Mouse (Mus musculus) G1E (cell line): ENCODE measurements around the gene Gm17606. TPM values are rescaled to one million over a fixed set of nuclear protein-coding genes. Genes with fewer than 3 reads are reported as not detected.

ENCODE experiments used
- ATAC-seq: 2 replicates; pipeline ENCODE4 v1.8.0; 2016; ENCODE audit warnings: mild to moderate bottlenecking; ENCODE audit not compliant: insufficient number of reproducible peaks, poor library complexity, low FRiP score, severe bottlenecking; ENCODE audit errors: extremely low read depth
- DNase-seq: peaks from one replicate; pipeline ENCODE4 v3.0.0; 2012; ENCODE audit warnings: low spot score
- H3K27me3 ChIP-seq: 2 replicates; pipeline ENCODE4 v1.6.1; 2012; ENCODE audit warnings: mild to moderate bottlenecking, low read length, inconsistent platforms; ENCODE audit not compliant: insufficient read depth
- H3K36me3 ChIP-seq: replicated peaks from 2 replicates; pipeline ENCODE3; 2012; ENCODE audit warnings: mild to moderate bottlenecking, inconsistent platforms
- H3K4me1 ChIP-seq: 2 replicates; pipeline ENCODE4 v1.6.1; 2012; ENCODE audit warnings: low read depth, low read length, inconsistent platforms, mixed read lengths; ENCODE audit not compliant: insufficient read depth
- H3K4me3 ChIP-seq: 2 replicates; pipeline ENCODE4 v1.5.1; 2012; ENCODE audit warnings: low read depth, mild to moderate bottlenecking, inconsistent platforms, low read length, moderate library complexity, mixed read lengths
- H3K9me3 ChIP-seq: replicated peaks from 2 replicates; pipeline ENCODE4 v1.6.1; 2012; ENCODE audit warnings: inconsistent platforms
- CTCF ChIP-seq: IDR thresholded peaks from 2 replicates; pipeline ENCODE4 v1.5.1; 2012; ENCODE audit warnings: low read depth, low read length, inconsistent platforms, mixed read lengths
- GATA1 ChIP-seq: IDR thresholded peaks from 2 replicates; pipeline ENCODE4 v1.6.1; 2012; ENCODE audit warnings: borderline replicate concordance, low read length, inconsistent platforms, mixed read lengths
- GATA2 ChIP-seq: IDR thresholded peaks from 2 replicates; pipeline ENCODE4 v1.6.1; 2012; ENCODE audit warnings: low read depth, low read length, inconsistent platforms, borderline replicate concordance
- POLR2AphosphoS5 ChIP-seq: IDR thresholded peaks from 2 replicates; pipeline ENCODE4 v1.6.1; 2012; ENCODE audit warnings: low read depth, low read length, inconsistent platforms; ENCODE audit not compliant: insufficient replicate concordance
- TAL1 ChIP-seq: conservative IDR thresholded peaks from 2 replicates; pipeline ENCODE4 v1.6.1; 2012; ENCODE audit warnings: low read depth, low read length, inconsistent platforms, mixed read lengths
- polyA plus RNA-seq: library from polyadenylated mRNA; stranded (reverse); fragments of >175 nt; gene quantifications from 2 replicates; pipeline ENCODE4 v1.2.3, GENCODE M21; 2012
- total RNA-seq, 2 experiments: library from RNA; stranded (forward) in 1 of 2; stranded (reverse) in 1 of 2; fragments of 200-1000 nt in 1 of 2; fragments of >200 nt in 1 of 2; fragmentation: Nextera tagmentation in 1 of 2; gene quantifications; 2 replicates each; pipeline ENCODE4 v1.2.3; 2014 to 2017

The Gm17606 gene
- total and polyA plus RNA-seq, 3 experiments = not detected

DNA sequence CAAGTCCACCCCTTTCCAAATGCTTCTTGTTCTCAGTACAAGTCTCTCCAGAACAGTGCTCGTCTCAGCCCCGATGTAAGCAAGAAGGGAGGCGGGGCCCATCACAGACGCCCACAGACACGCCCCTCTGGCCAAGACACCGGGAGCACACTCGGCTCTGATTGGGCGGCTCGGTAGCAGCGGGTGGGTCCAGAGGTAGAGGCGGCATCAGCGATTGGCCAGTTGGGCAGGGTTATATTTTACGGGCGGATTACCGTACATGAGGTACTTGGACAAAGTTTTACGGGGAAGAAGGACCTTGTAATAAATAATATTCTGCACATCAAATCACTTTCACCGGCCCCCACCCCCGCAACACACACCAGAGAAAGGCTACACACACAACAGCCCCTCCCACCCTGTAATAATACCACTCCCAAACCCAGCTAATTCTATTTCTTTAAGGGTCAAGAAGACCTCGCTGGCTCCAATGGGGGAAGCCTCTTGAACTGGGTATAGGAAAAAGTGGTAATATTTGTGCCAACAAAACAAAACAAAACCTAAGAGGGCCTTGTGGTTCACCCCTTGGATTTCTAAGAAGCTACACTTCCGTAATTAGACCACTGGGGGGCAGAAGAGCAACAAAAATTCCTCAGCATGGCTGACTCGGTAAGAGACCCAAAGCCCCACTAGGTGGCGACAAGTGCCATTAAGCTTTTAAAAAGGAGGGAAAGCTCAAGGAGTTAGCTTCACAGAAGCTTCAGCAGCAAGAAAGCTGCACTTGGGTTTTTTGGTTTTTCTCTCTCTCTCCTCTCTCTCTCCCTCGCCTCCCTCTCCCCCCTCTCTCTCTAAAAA, 10.1 kb downstream of the Gm17606 start:
- Histone ChIP-seq H3K4me3 (no peak overlapping the region), H3K9me3 (no peaks in the 10 kb centered on the region), H3K36me3 (peaks cover 86% of the 10 kb centered on the region), H3K4me1 (peaks cover 74% of the 10 kb centered on the region), H3K27me3 (no peaks in the 10 kb centered on the region; the same call in 1 of the 2 replicates)
- ATAC-seq (no peak), DNase-seq (peak; percentile 52)
- no peak for TF ChIP-seq POLR2AphosphoS5
- no peak for TF ChIP-seq GATA1
- no peak for TF ChIP-seq GATA2
- no peak for TF ChIP-seq TAL1
- TF ChIP-seq CTCF = peak; percentile 73

DNA sequence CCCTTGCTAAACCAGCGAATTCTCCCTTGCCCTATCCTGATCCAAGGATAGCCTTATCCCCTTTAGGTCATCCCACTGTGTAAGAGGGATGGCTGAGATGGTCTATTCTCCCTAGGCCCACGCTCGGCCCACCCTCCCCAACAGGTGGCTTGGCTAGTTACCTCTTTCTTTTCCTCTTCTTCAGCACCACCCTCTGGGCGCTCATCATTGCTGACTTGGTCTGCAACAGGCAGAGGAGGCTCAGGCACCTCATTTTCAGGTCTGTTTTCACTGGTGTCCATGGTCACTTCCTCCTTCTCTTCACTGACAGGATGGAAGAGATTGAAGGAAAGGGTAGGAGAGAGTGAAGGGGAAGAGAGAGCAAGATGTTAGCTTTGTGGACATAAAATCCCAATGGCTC, 10.8 kb downstream of the Gm17606 start:
- peaks cover 86% of the 10 kb centered on the region for H3K36me3 ChIP-seq

DNA sequence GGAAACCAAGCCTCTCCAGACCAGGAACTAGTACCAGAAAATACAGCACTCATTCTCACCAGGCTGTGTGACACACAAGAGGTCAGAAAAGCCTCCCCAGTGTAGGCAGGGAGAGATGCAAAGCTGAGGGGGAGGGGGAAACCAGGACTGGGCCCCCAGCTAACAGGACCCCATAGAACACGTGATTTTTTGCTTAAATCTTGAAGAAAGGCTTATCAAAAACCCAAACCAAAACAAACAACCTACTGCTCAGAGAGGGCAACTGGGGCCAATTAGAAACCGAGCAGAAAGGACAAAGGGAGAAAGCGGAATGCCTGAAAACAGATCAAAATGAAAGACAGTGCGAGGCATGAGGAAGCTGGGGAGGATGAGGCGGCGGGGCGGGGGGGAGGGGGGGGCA, 12.0 kb downstream of the Gm17606 start:
- H3K36me3 ChIP-seq = peaks cover 86% of the 10 kb centered on the region
- H3K4me1 ChIP-seq = peaks cover 59% of the 10 kb centered on the region
- peak overlapping the region; percentile 74 for H3K4me3 ChIP-seq
- H3K27me3 ChIP-seq = no peaks in the 10 kb centered on the region
- TF ChIP-seq POLR2AphosphoS5 (no peak), CTCF (no peak)
- H3K9me3 ChIP-seq = no peaks in the 10 kb centered on the region
- DNase-seq = no peak
- no peak for ATAC-seq

More for the DNA sequence above, 10.8 kb downstream of the Gm17606 start:
- ATAC-seq (no peak), DNase-seq (no peak)
- TF ChIP-seq POLR2AphosphoS5 = no peak
- no peak for TF ChIP-seq GATA2
- TF ChIP-seq TAL1 = no peak
- no peak for TF ChIP-seq GATA1
- no peak for TF ChIP-seq CTCF
- H3K4me1 ChIP-seq = peaks cover 68% of the 10 kb centered on the region
- H3K4me3 ChIP-seq = no peak overlapping the region; the same call in 1 of the 2 replicates
- H3K27me3 ChIP-seq = no peaks in the 10 kb centered on the region; the same call in 1 of the 2 replicates
- H3K9me3 ChIP-seq = no peaks in the 10 kb centered on the region

DNA sequence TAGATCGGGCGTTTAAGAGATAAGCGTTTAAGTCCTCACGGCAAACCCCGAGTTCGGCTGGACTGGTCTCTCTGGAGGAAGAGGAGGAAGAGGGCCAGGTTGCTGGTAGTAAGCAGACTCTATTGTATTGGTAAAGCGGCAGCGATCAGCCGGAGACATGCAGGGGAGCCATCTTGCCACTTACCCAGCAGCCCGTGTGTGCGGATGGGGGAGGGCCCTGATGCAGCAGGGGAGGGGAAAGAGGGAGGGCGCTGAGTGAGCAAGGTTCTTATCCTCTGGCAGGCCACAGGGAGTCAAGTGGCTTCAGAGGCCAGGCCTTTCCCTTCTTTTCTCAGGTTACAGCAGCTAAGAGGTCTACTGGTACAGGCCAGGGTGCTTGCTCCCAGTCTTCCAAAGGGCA, 12.7 kb downstream of the Gm17606 start:
- DNase-seq (peak; percentile 83), ATAC-seq (peak; percentile 95)
- Histone ChIP-seq H3K4me1 (peaks cover 52% of the 10 kb centered on the region), H3K27me3 (no peaks in the 10 kb centered on the region), H3K36me3 (peaks cover 86% of the 10 kb centered on the region), H3K9me3 (no peaks in the 10 kb centered on the region), H3K4me3 (peak overlapping the region; percentile 74)
- TF ChIP-seq POLR2AphosphoS5 = no peak
- TF ChIP-seq GATA1 = no peak
- no peak for TF ChIP-seq CTCF
- no peak for TF ChIP-seq GATA2
- no peak for TF ChIP-seq TAL1

GRCm38 (mm10) chr14:54660009-54660408, 19.3 kb downstream of the Gm17606 start:
- DNase-seq (no peak), ATAC-seq (no peak)
- Histone ChIP-seq H3K36me3 (peaks cover 95% of the 10 kb centered on the region), H3K9me3 (no peaks in the 10 kb centered on the region), H3K4me1 (0 out of 2 replicates have a peak, but pooled peaks cover 2% of the 10 kb centered on the region), H3K27me3 (no peaks in the 10 kb centered on the region), H3K4me3 (no peak overlapping the region)
- TF ChIP-seq TAL1 (no peak), CTCF (0 out of 2 replicates have a peak, but pooled peaks have one; percentile 9), POLR2AphosphoS5 (no peak)

- no peaks in the 10 kb centered on the region for H3K27me3 ChIP-seq
- no peaks in the 10 kb centered on the region for H3K9me3 ChIP-seq
- no peak for ATAC-seq
- no peak for DNase-seq
- TF ChIP-seq GATA2 = no peak
- TF ChIP-seq CTCF = no peak
- TF ChIP-seq POLR2AphosphoS5 = no peak
- no peak for TF ChIP-seq TAL1
- no peak for TF ChIP-seq GATA1
- H3K36me3 ChIP-seq = peaks cover 95% of the 10 kb centered on the region
- H3K4me3 ChIP-seq = no peak overlapping the region
- no peaks in the 10 kb centered on the region for H3K4me1 ChIP-seq
Observed at GRCm38 (mm10) chr14:54664477-54665222, 23.9 kb downstream of the Gm17606 start.
